Mouse (Mus musculus) R1 (cell line): ENCODE results near the gene Ppm1g.

Source experiments
- DNase-seq: peaks from one replicate; pipeline ENCODE4 v3.0.0-alpha.2; 2018; ENCODE audit warnings: low read depth, low spot score

Gene Ppm1g

GRCm38 (mm10) chr5:31220448-31221303 lies at the start of gene Ppm1g:
Gene Ppm1g, minus strand, starts transcription at chr5:31220687.
- DNase-seq: peak; percentile 91

DNA sequence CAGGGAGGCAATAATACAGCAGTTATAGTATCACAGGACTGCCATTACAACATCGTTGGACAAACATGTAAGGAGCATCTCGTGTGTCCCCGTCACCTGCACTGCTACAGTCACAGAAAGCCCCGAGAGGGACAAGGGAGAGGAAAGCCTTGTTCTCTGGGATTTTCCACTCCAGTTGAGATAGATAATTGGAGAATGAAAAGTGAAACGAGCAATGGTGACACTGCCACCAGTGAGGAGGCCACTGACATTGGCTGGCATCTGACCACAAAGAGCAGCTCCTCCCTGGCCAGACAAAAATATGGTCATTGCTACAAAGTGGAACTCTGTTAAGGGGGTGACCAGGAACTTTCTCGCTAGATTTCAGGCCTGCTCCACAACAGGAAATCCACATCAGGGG lies 47.2 kb upstream of the Ppm1g start:
- no peak for DNase-seq

GRCm38 (mm10) chr5:31266101-31266500 lies 45.6 kb upstream of the Ppm1g start:
- no peak for DNase-seq

DNA sequence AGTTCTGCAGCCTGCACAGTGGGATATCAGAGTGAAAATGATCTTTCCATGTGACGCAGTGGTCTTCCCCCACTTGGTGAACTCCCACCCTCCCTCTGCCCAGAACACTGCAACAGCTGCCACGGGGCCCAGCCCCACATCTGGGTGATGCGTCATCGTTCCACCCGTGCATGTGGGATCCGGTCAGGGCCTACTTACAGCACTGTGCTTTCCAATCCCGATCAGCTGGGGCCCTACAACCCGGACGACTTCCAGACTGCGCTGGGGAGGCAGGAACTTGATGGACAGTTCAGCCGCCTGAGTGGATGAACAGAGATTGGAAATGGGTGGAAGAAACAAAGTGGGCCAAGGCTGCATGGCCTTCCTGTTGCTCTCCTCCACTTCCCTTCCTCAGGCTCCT lies 37.1 kb upstream of the Ppm1g start:
- no peak for DNase-seq

- no peak for DNase-seq
Measured at GRCm38 (mm10) chr5:31255971-31256370, 35.5 kb upstream of the Ppm1g start.

GRCm38 (mm10) chr5:31255381-31255780 lies 34.9 kb upstream of the Ppm1g start:
- DNase-seq: no peak

GRCm38 (mm10) chr5:31254901-31255300 lies 34.4 kb upstream of the Ppm1g start:
- DNase-seq: no peak

DNA sequence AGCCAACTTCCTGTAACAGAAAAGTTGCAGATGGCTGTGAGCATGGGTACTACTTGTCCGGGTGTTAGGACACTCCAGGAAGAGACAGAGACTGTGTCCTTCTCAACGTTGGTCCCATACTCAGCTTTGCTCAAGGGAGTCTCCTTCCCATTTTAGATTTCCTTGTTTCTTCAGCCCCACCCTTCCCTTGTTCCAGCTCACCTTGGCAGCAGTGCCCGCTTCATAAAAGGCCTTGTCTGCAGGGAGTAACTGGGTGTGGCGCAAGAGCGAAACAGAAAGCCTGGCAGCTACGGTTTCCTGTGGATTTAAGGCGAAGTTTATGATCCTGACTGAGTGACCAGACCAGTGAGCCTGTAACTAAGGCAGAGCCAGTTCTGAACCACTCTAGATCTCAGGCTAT lies 34.0 kb upstream of the Ppm1g start:
- peak; percentile 24 for DNase-seq

GRCm38 (mm10) chr5:31253806-31254205 lies 33.3 kb upstream of the Ppm1g start:
- no peak for DNase-seq

GRCm38 (mm10) chr5:31252795-31253545 lies 32.5 kb upstream of the Ppm1g start:
- peak; percentile 30 for DNase-seq

GRCm38 (mm10) chr5:31252151-31252550 lies 31.7 kb upstream of the Ppm1g start:
- no peak for DNase-seq

DNA sequence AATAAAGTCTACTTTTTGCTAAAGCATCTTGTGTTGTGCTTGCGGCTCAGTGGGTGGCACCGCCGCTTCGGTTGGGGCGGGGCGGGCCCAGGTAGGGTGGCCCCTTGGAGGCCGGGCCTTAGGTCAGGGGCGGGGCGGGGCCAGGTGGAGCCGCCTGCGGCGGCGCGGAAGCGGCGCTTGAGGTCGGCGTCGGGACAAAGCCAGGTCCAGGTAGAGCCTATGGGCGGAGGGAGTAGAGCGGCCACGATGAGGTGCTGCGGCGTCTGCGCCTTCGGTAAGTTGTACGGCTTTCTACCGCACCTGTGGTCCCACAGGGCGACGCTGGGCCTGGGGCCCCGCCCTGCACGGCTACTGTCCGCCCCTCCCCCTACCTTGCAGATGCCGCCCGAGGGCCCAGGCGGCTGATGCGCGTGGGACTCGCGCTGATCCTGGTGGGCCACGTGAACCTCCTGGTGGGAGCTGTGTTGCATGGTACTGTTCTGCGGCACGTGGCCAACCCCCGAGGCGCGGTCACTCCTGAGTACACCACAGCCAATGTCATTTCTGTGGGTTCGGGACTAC lies 31.1 kb upstream of the Ppm1g start, which contains the start of gene Krtcap3:
Gene Krtcap3 (plus strand): TSS at position 151 of the 561 bp plus-strand sequence.
- DNase-seq: peak; percentile 77

DNA sequence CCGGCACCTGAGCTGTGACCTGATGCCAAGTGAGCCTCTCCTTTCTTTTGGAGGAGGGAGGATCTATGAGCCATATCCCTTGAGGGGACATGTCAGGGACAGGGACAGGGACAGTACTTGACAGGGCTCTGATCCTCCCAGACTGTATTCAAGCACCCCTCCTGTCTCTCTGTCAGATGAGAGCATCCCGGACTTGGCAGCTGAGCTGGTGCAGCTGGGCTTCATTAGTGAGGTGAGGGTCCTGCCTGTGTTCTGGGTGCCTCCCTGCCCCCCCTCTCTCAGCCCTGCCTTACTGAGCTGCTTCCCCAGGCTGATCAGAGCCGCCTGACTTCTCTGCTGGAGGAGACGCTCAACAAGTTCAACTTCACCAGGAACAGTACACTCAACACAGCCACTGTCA lies 30.2 kb upstream of the Ppm1g start:
- no peak for DNase-seq

DNA sequence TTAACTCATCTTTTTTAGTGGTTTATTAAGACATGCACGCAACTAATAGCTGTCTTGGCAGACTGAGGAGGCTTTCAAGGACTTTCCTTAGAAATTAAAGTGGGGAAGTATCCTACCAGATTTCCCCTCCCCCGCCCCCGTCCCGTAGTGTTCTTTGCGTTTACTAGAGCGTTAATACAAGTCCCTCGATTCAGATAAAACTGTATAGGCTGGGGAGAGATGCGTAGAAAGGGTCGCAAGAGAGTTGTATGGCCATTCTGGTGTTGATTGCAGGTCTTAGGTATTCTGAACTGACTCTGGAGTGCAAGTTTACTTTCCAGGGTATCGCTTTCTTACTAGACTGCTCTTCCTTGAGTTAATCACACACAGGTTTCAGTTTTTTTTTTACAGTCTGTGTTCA lies 21.7 kb upstream of the Ppm1g start:
- no peak for DNase-seq

GRCm38 (mm10) chr5:31241522-31242034 lies 21.1 kb upstream of the Ppm1g start:
- DNase-seq: no peak

GRCm38 (mm10) chr5:31240637-31241521 lies 20.4 kb upstream of the Ppm1g start, which contains the start of the genes Nrbp1 and Gm9970:
Gene Nrbp1, plus strand, starts transcription at chr5:31240864.
Gene Gm9970, minus strand, starts transcription at chr5:31241232.
- DNase-seq: peak; percentile 95

DNA sequence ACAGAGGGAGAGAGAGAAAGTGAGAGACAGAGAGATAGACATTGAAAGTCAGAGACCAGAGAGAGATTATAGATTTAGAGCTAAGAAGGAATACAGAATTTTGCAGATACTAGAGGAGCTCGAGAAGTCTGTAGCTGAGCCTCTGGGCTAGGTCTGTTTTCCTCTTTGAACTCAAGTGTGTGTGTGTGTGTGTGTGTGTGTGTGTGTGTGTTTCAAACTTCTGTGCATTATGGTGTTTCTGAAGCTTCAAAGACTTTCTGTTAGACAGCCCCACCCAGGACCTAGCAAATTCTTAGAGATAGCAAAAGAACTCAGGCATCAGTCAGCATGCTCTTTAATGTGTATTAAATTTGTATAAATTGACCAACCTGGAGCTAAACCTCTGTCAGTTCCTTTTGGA lies 6.2 kb upstream of the Ppm1g start:
- DNase-seq: no peak

GRCm38 (mm10) chr5:31222696-31223095 lies 2.2 kb upstream of the Ppm1g start:
- DNase-seq: no peak

DNA sequence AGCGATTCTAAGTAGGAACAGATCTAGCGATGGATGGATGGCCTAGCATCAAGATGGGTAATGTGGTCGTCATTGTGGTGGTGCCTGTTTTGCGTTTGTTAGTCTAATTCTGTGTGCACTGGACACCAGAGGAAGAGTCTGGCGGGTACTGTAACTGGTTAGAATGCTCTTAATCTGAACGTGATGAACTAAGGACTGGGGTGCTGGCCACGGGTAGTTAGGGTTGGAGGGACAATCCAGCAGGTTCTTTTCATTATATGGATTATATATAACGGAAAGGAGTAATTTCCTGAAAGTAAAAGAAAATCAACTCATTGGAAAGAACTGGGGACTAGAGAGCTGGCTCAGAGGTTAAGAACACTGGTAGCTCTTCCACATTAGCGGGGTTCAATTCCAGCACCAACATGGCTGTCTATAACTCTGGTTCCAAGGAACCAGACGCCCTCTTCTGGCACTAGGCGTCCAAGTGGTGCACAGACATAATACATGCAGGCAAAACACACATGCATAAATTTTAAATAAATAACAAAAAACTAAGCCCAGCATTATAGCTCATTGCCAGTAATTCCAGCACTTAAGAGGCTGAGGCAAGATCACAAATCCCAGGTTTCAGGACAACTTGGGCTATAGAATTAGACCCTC lies 938 bp upstream of the Ppm1g start:
- DNase-seq: peak; percentile 85

GRCm38 (mm10) chr5:31219911-31220447 lies 508 bp downstream of the Ppm1g start:
- DNase-seq: peak; percentile 77
